Mouse (Mus musculus) adrenal gland, adult 10 weeks (tissue): ENCODE results near the gene Chchd5. TPM values are rescaled to one million over a fixed set of nuclear protein-coding genes. Genes with fewer than 3 reads are reported as not detected.

ENCODE experiments used
- polyA plus RNA-seq: library from polyadenylated mRNA; stranded (reverse); fragments of 350-450 nt; fragmentation: Illumina TruSeq; extraction: RNeasy Lipid Tissue Mini Kit (QIAGEN cat#74804); gene quantifications from one replicate; pipeline ENCODE4 v1.2.3, GENCODE M21; 2014; ENCODE audit warnings: low read depth, low replicate concordance

The Chchd5 gene
- polyA plus RNA-seq = 5.1 TPM

GRCm38 (mm10) chr2:129129412-129129929, at the start of gene Chchd5:
Chchd5 (plus strand) TSS chr2:129129700.

GRCm38 (mm10) chr2:129100784-129101310, 28.7 kb upstream of the Chchd5 start, which contains the start of gene Polr1b:
Polr1b (plus strand) TSS chr2:129100995.

Other genes with a start within 250 kb of the Chchd5 start
- 8.2 TPM for gene Zc3h8, start 185.6 kb upstream of the Chchd5 start, polyA plus RNA-seq
- 10.0 TPM for gene Zc3h6, start 162.3 kb upstream of the Chchd5 start, polyA plus RNA-seq
- gene Gm10762, start 162.0 kb upstream of the Chchd5 start, polyA plus RNA-seq = 5.0 TPM
- gene Vinac1, start 81.5 kb upstream of the Chchd5 start, polyA plus RNA-seq = not detected
- gene Ttl, start 63.8 kb upstream of the Chchd5 start, polyA plus RNA-seq = 13.9 TPM
- 4.4 TPM for gene Polr1b, start 28.7 kb upstream of the Chchd5 start, polyA plus RNA-seq
- gene Slc20a1, start 69.1 kb downstream of the Chchd5 start, polyA plus RNA-seq = 15.3 TPM
- gene Ckap2l, start 167.5 kb downstream of the Chchd5 start, polyA plus RNA-seq = 6.8 TPM
- not detected for gene Il1a, start 180.3 kb downstream of the Chchd5 start, polyA plus RNA-seq
- gene Il1b, start 241.4 kb downstream of the Chchd5 start, polyA plus RNA-seq = 2.8 TPM